Mouse (Mus musculus) hindbrain, embryonic 14.5 days (tissue): ENCODE measurements at regions not wholly inside any gene's neighbourhood (a gene's known extent, or its start where the extent isn't known, plus 50 kb on each side); places are given as distances from the start of the nearest gene placed in this dataset.

ENCODE experiments used
- ATAC-seq: fragments of 200-750 bp; cut with Nextera tagmentation; 2 replicates; pipeline ENCODE4 v1.8.0; 2017; ENCODE audit warnings: moderate number of reproducible peaks, mild to moderate bottlenecking, moderate TSS enrichment, moderate library complexity; ENCODE audit not compliant: low FRiP score
- DNase-seq: peaks from one replicate; pipeline ENCODE4 v3.0.0-alpha.2; 2015; ENCODE audit warnings: low spot score
- H3K27ac ChIP-seq: fragments of 300-500 bp; sonication (generic); 2 replicates; pipeline ENCODE4 v1.5.1; 2014; ENCODE audit warnings: mild to moderate bottlenecking, moderate library complexity
- H3K27me3 ChIP-seq: fragments of 300-500 bp; sonication (generic); 2 replicates; pipeline ENCODE4 v1.6.1; 2014; ENCODE audit warnings: mild to moderate bottlenecking, low read length, mixed read lengths; ENCODE audit not compliant: control insufficient read depth, insufficient read depth
- H3K36me3 ChIP-seq: fragments of 300-500 bp; sonication (generic); replicated peaks from 2 replicates; pipeline ENCODE4 v1.6.1; 2014; ENCODE audit not compliant: control insufficient read depth, insufficient read depth
- H3K4me1 ChIP-seq: fragments of 300-500 bp; sonication (generic); replicated peaks from 2 replicates; pipeline ENCODE4 v1.6.1; 2014; ENCODE audit warnings: antibody characterized with exemption, low read length, mixed read lengths; ENCODE audit not compliant: control insufficient read depth, insufficient read depth
- H3K4me2 ChIP-seq: fragments of 300-500 bp; sonication (generic); replicated peaks from 2 replicates; pipeline ENCODE4 v1.6.1; 2014; ENCODE audit warnings: mild to moderate bottlenecking, moderate library complexity
- H3K4me3 ChIP-seq: fragments of 300-500 bp; sonication (generic); replicated peaks from 2 replicates; pipeline ENCODE4 v1.5.1; 2014; ENCODE audit warnings: mild to moderate bottlenecking, low read length
- H3K9ac ChIP-seq: fragments of 300-500 bp; sonication (generic); 2 replicates; pipeline ENCODE4 v1.6.1; 2014
- H3K9me3 ChIP-seq: fragments of 300-500 bp; sonication (generic); 2 replicates; pipeline ENCODE4 v1.6.1; 2016; ENCODE audit warnings: low read length; ENCODE audit not compliant: control insufficient read depth
- WGBS: fragments of 180-500 bp; shearing (Covaris S2); extraction: QIAGEN DNeasy Blood & Tissue Kit; methylation state at CpG from one replicate; pipeline ENCODE4 v1.1.7; 2014; 5-methylcytosine and 5-hydroxymethylcytosine counted together

- WGBS, result 60% methylated on average over 4 of the region's 4 CpGs
- Histone ChIP-seq H3K4me1 (no peaks in the 10 kb centered on the region), H3K27me3 (no peaks in the 10 kb centered on the region), H3K27ac (no peak overlapping the region), H3K9ac (no peak overlapping the region), H3K4me2 (no peak overlapping the region), H3K36me3 (no peaks in the 10 kb centered on the region), H3K9me3 (no peaks in the 10 kb centered on the region), H3K4me3 (no peak overlapping the region)
- ATAC-seq (no peak), DNase-seq (no peak)
Observed at GRCm38 (mm10) chr6:84445093-84445492, 148.6 kb downstream of the Cyp26b1 start.

GRCm38 (mm10) chr6:84442667-84443066 lies 151.0 kb downstream of the Cyp26b1 start:
- DNase-seq, result no peak
- 95% methylated on average over 1 of the region's 1 CpGs for WGBS

GRCm38 (mm10) chr6:84441721-84442480 lies 151.8 kb downstream of the Cyp26b1 start:
- DNase-seq (no peak), ATAC-seq (no peak)
- H3K27ac ChIP-seq, result no peak overlapping the region
- H3K4me3 ChIP-seq, result no peak overlapping the region
- no peaks in the 10 kb centered on the region for H3K4me1 ChIP-seq
- H3K9me3 ChIP-seq, result no peaks in the 10 kb centered on the region
- WGBS, result 73% methylated on average over 5 of the region's 5 CpGs
- H3K36me3 ChIP-seq, result no peaks in the 10 kb centered on the region
- no peak overlapping the region for H3K9ac ChIP-seq
- no peak overlapping the region for H3K4me2 ChIP-seq
- H3K27me3 ChIP-seq, result no peaks in the 10 kb centered on the region

More at GRCm38 (mm10) chr6:84442667-84443066, 151.0 kb downstream of the Cyp26b1 start:
- Histone ChIP-seq H3K4me1 (no peaks in the 10 kb centered on the region), H3K9me3 (no peaks in the 10 kb centered on the region), H3K27me3 (no peaks in the 10 kb centered on the region), H3K4me2 (no peak overlapping the region), H3K36me3 (no peaks in the 10 kb centered on the region), H3K9ac (no peak overlapping the region), H3K27ac (no peak overlapping the region), H3K4me3 (no peak overlapping the region)
- no peak for ATAC-seq

- no peak overlapping the region for H3K4me2 ChIP-seq
- no peaks in the 10 kb centered on the region for H3K27me3 ChIP-seq
- no peak overlapping the region for H3K27ac ChIP-seq
- no peaks in the 10 kb centered on the region for H3K36me3 ChIP-seq
- H3K4me1 ChIP-seq, result no peaks in the 10 kb centered on the region
- WGBS, result 96% methylated on average over 1 of the region's 1 CpGs
- no peaks in the 10 kb centered on the region for H3K9me3 ChIP-seq
- DNase-seq (no peak), ATAC-seq (no peak)
- no peak overlapping the region for H3K9ac ChIP-seq
- H3K4me3 ChIP-seq, result no peak overlapping the region
Observed at GRCm38 (mm10) chr6:84436716-84437115, 157.0 kb downstream of the Cyp26b1 start.

- WGBS, result 82% methylated on average over 6 of the region's 6 CpGs
- no peak overlapping the region for H3K9ac ChIP-seq
- no peak overlapping the region for H3K27ac ChIP-seq
- no peaks in the 10 kb centered on the region for H3K36me3 ChIP-seq
- H3K4me1 ChIP-seq, result no peaks in the 10 kb centered on the region
- H3K9me3 ChIP-seq, result no peaks in the 10 kb centered on the region
- no peak for ATAC-seq
- H3K27me3 ChIP-seq, result no peaks in the 10 kb centered on the region
- DNase-seq, result no peak
- no peak overlapping the region for H3K4me2 ChIP-seq
- H3K4me3 ChIP-seq, result no peak overlapping the region
Observed at GRCm38 (mm10) chr6:84434532-84434931, 159.2 kb downstream of the Cyp26b1 start.

- no peaks in the 10 kb centered on the region; the same call in 1 of the 2 replicates for H3K27me3 ChIP-seq
- no peak for DNase-seq
- H3K9ac ChIP-seq, result no peak overlapping the region
- H3K9me3 ChIP-seq, result no peaks in the 10 kb centered on the region
- no peak overlapping the region for H3K4me2 ChIP-seq
- no peaks in the 10 kb centered on the region for H3K36me3 ChIP-seq
- H3K4me1 ChIP-seq, result no peaks in the 10 kb centered on the region
- no peak overlapping the region for H3K4me3 ChIP-seq
- H3K27ac ChIP-seq, result no peak overlapping the region
- no peak for ATAC-seq
- WGBS, result 73% methylated on average over 2 of the region's 2 CpGs
Observed at GRCm38 (mm10) chr6:84431622-84431955, 162.1 kb downstream of the Cyp26b1 start.

GRCm38 (mm10) chr6:84430925-84431621 lies 162.6 kb downstream of the Cyp26b1 start:
- no peak overlapping the region for H3K4me2 ChIP-seq
- H3K4me3 ChIP-seq, result no peak overlapping the region
- H3K9ac ChIP-seq, result no peak overlapping the region
- no peaks in the 10 kb centered on the region for H3K9me3 ChIP-seq
- H3K27ac ChIP-seq, result no peak overlapping the region
- H3K27me3 ChIP-seq, result no peaks in the 10 kb centered on the region; the same call in 1 of the 2 replicates
- 47% methylated on average over 12 of the region's 12 CpGs for WGBS
- no peaks in the 10 kb centered on the region for H3K36me3 ChIP-seq
- DNase-seq, result no peak
- no peak for ATAC-seq
- H3K4me1 ChIP-seq, result no peaks in the 10 kb centered on the region

- 63% methylated on average over 4 of the region's 4 CpGs for WGBS
- DNase-seq (no peak), ATAC-seq (no peak)
- Histone ChIP-seq H3K4me2 (no peak overlapping the region), H3K9ac (no peak overlapping the region), H3K4me3 (no peak overlapping the region), H3K36me3 (no peaks in the 10 kb centered on the region), H3K27me3 (no peaks in the 10 kb centered on the region; the same call in 1 of the 2 replicates), H3K4me1 (no peaks in the 10 kb centered on the region), H3K27ac (no peak overlapping the region), H3K9me3 (no peaks in the 10 kb centered on the region)
Observed at GRCm38 (mm10) chr6:84430146-84430545, 163.6 kb downstream of the Cyp26b1 start.

GRCm38 (mm10) chr6:84429247-84429646 lies 164.5 kb downstream of the Cyp26b1 start:
- no peak overlapping the region for H3K27ac ChIP-seq
- H3K9me3 ChIP-seq, result no peaks in the 10 kb centered on the region
- no peak overlapping the region for H3K4me3 ChIP-seq
- no peak for DNase-seq
- no peak for ATAC-seq
- 86% methylated on average over 8 of the region's 8 CpGs for WGBS
- H3K4me2 ChIP-seq, result no peak overlapping the region
- no peaks in the 10 kb centered on the region; the same call in 1 of the 2 replicates for H3K27me3 ChIP-seq
- H3K9ac ChIP-seq, result no peak overlapping the region
- H3K36me3 ChIP-seq, result no peaks in the 10 kb centered on the region
- no peaks in the 10 kb centered on the region for H3K4me1 ChIP-seq
